Mouse (Mus musculus): ENCODE measurements around the gene Amot. TPM values are rescaled to one million over a fixed set of nuclear protein-coding genes. Genes with fewer than 3 reads are reported as not detected.

Amot gene
- 1.7 and 1.9 TPM in 2 replicates for polyA plus RNA-seq (2012)

DNA sequence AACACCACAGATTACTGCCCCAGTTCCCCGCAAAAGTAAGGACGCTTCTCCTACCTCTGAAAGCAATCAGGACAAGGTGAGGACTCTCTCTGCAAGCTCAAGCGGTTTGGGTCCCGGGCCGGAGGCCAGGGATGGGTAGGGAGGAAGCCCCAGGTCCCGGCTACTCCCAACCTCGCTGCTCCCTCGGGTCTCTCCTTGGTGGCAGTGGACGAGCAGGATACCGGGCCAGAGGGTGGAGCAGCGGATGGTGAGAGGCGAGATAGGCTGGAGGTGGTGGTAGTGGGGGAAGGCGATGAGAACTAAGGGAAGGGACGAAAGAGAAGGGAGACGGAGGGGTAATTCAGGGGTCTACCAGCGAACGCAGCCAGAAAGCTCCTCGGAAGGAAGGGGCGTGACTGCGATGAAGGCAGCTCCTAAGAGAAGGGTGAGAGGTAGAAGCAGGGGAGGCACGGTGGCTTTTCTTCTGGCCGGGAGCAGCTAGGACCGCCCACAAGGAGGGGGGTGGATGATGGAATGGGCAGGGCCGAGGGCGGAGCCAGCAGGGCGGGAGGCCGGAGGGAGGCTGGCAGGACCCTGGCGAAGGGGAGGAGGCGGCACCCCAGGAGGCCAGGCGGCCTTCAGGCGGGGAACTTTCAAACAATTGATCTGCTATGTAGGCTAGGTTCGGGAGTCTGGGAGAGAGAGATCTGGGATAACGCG, at the start of gene Amot:
Gene Amot (minus strand): TSS at position 465 of the 699 bp plus-strand sequence.
- no peak for TF ChIP-seq GATA1 (IDR thresholded peaks at IDR 0.05; ENCODE audit: low read length)

DNA sequence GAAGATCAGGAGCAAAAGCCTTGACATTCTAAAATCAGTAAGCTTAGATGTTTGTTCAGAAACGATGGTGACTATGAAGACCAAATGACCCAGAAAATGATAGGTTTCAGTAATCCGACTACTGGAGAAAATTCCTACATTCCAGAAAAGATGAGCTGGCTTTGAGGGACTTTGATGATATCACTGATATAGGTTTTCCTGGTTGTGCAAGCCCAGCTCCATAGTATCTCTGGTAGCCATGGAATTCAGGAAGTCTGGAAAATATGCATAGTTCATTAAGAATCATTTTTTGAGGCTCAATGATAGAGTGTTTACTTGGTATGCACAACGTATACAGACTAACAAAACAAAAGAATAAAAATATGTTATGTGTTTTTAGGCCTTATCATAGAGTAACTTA, 40.1 kb upstream of the Amot start:
- no peak for TF ChIP-seq GATA1 (IDR thresholded peaks at IDR 0.05; ENCODE audit: low read length)

DNA sequence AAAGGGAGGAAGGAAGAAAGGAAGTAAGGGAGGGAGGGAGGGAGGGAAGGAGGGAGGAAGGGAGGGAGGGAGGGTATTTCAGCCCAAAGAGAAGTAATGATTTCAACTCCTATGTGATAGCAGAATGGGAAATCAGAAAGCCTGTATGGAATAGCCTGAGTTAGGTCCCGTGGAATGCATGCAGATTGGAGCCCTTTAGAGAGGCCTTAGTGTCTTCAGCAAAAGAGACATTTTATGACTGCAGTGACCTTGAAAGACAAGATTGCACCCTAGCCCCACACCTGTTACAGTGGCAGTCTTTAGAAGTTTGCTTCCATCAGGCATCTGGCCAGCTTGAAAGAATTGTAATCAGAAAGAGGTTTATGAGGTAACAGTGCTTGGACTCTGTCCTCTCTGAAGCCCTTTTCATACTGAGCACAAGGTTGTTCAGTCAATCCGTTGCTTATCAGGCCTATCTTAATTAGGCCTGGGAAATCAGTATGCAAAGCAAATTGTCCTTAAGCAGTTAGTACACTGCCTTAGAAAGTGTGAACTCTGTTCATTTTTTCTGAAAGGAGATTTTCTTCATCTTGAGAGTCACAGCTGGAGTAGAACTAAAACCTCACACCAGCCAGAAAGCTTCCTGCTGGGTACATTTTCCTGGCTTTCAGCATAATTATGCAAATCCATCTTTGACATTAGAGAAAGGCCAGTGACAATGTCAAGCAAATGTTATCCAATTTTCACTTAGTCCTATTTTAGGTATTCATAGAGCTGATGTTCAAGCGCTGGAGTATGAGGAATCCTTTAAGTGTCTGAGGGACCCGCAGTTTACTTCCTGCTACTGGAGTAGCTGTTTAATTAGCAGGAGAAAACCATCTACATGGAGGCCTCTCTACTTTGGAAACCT, 38.9 kb upstream of the Amot start:
- no peak for TF ChIP-seq GATA1 (IDR thresholded peaks at IDR 0.05; ENCODE audit: low read length)

DNA sequence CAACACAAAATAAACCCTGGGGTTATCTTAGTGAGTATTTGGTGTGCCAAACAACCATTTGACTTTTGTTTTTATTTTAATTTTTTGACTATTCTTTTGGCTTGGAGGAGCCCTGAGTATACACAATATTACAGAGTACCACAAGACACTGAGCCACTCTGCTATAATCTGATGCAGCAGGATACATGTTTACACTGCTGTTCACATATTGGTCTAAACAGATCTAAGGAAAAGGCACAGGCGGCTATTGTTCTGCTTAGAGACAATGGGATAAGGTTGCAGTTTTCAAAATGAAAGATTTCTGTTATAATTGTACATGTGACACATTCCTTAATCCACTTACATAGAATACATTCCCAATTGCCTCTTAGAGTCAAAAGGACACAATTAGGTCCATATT, 36.1 kb upstream of the Amot start:
- TF ChIP-seq GATA1 (IDR thresholded peaks at IDR 0.05; ENCODE audit: low read length) = no peak

DNA sequence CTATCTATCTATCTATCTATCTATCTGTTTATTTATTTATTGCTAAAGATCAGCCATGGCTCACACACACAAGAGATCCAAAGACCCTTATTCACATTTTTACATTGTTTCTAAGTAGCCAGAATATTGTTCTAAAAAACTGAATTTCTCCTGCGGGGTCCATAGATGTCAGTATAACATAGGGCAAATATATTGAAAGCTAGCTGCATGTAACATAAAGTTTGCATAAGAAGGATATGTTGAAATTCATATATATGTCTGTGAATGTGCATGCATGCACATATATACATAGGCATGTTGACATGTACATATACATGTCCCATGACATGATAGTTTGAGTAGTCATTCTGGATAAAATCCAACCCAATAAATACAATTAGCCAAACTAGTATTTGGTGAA, 35.3 kb upstream of the Amot start:
- TF ChIP-seq GATA1 (IDR thresholded peaks at IDR 0.05; ENCODE audit: low read length) = no peak

DNA sequence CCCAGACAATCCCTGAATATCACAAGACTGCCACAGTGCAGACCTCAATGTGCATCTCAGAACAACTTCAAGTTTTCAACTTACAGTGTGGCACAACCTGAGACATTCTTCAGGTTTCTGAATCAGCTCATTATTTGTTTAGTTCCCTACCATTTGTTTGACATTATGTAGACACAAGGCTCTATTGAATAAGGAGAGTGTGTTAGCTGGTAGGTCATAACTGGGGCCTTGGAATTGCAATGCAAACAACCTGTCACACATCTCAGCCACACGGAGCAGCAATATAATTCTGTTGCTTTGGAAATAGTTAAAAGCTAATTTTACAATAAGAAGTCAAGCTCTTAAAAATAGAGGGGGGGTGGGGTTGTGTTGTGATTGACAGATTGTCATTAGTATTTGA, 24.6 kb upstream of the Amot start:
- no peak for TF ChIP-seq GATA1 (IDR thresholded peaks at IDR 0.05; ENCODE audit: low read length)

DNA sequence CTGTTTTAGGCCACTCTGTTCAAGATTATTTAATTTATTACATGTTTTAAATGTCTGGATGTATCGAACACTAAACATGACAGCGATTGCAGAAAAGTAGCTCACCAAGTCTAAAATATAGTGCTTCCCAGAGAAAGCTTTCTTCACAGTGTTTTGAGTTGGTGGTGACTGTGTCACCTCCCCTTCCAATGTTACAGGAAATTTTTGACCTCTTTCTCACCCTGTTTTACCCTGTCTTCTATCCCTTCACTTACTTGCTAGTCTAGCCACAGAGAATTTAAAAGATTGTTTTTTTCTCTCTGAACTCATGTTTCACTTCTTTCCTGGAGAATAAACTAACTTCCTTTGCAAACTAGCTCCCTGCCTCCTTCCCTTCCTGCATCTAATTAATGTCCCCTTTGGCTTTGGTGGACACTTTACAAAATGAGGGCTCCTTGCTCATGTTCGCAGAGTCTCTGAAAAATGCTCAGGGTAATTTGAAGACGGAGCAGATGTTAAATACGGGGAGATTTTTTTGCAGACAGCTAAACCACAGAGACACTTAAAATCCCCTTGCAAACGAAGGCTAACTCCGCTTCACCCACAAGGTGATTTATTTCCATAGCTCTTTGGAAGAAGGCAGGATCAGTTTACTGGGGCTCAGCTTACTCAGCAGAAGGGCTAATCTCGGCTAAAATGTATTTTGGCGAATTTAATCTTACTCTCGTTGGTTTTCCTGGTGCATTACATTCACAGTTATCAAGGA, 11.5 kb upstream of the Amot start:
- TF ChIP-seq GATA1 (IDR thresholded peaks at IDR 0.05; ENCODE audit: low read length) = no peak

DNA sequence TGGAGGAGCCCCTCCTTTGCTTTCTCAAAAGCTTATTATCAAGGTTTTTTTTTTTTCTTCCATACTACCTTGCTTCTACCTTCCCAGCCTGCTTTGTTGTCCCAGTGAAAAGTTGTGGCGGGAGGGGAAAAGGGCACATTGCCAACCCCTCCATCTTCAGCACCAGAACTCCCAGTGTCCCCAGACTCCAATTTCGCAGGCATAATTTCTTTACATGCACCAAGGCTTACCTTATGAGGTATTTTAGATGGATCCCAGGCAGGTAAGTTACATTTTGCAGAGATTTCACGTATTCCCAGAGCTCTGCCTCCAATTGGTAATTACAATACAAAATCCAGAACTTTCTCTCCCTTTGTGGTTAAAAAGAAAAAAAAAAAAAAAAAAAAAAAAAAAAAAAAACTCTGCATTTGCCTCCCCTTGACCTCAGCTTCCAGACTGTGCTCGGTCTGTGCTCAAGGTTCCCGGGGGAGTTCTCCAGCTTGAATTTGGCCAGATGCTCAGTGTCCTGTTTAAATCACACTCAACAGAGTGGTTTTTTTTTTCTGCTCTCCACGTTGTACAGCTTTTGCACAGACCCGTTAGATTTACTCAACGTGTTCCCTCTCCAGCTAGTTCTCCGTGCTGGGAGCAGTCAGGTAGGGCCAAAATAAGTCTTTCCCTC, 10.6 kb upstream of the Amot start:
- no peak for TF ChIP-seq GATA1 (IDR thresholded peaks at IDR 0.05; ENCODE audit: low read length)

DNA sequence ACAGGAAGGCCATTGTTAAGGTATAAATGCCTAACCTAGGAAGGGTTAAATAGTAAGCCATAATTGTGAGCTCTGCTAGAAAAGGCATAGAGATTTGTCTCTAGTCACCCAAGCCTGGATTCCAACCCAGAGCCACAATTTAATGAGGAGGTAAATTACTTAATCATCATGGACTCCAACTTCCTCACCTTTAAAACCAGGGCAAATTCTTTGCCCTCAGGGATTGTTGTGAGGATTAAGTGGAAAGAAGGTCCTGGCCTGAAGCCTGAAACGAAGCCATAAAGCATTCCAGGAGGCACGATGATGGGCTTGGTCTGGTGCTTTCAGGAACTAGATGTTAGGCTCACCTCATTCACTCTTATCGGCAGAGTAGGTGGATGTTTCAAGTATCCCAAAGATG, 5.7 kb upstream of the Amot start:
- TF ChIP-seq GATA1 (IDR thresholded peaks at IDR 0.05; ENCODE audit: low read length) = no peak

DNA sequence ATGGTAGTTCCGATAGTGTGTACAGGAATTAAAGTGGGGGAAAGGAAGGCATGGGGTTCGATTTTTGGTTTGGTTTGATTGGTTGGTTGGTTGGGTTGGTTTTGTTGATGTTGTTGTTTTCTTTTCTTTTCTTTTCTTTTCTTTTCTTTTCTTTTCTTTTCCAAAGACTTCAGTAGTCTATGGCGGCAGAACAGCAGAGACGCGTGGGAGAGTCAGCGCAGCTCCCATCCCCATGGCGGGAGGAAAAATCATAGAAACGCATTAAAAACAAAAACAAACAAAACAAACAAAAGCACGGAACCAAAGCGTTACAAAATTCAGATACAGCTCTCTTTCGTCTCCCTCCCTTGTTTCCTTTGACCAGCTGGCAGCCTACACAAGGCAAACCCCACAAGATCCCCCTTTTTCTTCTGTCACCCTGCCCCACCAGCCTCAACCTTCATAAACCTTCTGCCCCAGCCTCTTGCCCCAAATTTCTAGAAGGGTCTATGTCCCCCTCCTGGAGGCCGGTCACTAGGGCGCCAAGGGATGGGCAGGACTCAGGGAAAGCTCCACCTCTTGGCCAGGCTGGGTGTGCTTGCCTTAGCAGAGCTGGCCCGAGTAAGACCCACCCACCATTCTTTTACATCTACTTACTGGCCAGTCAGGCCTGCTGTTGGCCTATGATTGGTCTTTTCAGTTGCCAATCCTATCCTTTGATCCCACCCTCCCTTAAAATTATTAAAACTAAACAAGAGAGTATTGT, 648 bp upstream of the Amot start:
- TF ChIP-seq GATA1 (IDR thresholded peaks at IDR 0.05; ENCODE audit: low read length) = no peak

DNA sequence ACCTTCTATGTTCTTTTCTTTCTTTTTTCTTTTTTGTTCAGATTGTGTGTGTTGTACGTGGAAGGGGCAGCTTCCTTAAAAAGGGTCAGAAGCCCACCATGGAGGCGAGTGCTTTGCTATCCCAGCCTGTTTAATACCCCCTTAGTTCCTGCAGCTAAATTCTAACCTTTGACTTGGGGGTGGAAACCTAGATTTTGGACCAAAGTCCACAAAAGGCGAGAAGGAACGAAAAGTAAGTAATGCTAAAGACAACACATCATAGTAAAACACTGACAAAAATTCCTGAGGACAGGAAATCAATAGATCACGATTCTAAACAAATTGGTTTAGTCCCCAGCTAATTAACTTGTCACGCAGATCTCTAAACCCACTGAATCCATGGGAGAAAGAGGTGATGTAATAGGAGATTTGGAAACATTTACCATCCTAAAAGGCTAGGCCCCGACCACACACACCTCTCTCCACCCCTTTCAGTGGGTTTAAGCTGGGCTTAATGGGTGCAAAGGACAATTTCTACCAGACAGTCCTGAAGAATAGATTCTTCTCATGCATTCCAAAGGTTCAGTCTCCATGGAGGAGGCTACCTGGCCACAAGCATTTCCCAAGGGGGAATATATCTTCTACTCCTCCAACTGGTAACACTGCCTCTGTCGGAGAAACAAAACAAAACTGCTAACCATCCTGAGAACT, 3.2 kb downstream of the Amot start:
- no peak for TF ChIP-seq GATA1 (IDR thresholded peaks at IDR 0.05; ENCODE audit: low read length)

DNA sequence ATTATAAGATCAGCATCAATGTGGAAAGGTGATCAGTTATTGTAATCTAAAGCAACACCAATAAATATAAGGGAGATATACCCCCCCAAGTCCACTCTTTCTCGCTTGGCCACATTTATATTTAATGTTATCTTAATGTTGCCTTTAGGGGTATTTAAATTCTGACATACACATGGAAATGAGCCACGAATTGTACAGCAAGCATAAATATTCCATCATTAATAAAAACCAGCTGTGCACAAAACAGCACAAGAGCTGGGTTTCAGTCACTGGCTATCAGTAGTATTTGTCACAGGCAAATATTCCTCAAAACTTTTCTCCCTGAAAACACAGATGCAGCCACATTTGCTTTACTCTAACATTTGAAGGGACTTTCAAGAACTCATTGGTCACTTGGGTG, 5.9 kb downstream of the Amot start:
- TF ChIP-seq GATA1 (IDR thresholded peaks at IDR 0.05; ENCODE audit: low read length) = no peak

DNA sequence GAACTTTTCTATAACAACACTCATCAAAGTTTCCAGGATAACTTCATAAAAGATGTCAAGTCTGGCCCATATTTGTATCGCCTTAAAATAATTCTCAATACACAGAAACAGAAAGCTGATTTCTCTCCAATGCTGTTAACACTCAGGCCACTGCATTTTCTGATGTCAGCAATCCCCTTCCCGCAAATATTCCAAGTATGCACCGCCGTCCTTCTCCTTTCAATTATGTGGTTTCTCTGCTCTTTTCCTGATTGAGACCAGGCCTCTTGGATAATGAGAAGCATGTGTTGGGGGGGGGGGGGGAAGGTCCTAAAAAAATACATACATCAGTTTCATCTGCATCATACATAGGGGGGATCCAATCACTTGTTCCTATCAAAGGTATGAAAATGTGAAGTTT, 6.3 kb downstream of the Amot start:
- no peak for TF ChIP-seq GATA1 (IDR thresholded peaks at IDR 0.05; ENCODE audit: low read length)

DNA sequence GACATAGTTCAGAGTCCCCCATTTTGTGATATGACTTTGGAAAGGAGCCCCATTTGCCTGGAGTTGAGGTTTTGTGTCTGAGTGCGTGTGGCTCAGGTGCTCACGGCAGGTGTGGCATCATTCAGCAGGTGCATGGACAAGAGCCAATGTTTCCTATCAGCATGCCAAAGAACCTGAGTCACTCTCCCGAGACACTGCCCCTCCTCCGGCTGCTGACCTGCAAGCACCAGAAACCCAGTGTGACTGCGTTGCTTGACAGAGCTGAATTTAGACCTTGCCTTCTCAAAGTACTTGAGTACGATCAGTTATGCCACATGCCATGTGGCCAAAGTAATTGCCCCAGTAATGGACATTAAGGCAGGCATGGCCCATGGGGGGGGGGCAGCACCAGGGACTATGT, 7.5 kb downstream of the Amot start:
- TF ChIP-seq GATA1 (IDR thresholded peaks at IDR 0.05; ENCODE audit: low read length) = no peak
